Mouse (Mus musculus) lung, adult 2 months (tissue): ENCODE results near the gene Nipa2.

Experiments used
- CTCF ChIP-seq: fragments of 200-500 bp; IDR thresholded peaks from 2 replicates; pipeline ENCODE4 v1.5.1; 2011; ENCODE audit warnings: mild to moderate bottlenecking, low read length, control low read depth; ENCODE audit not compliant: insufficient read depth
- POLR2A ChIP-seq: fragments of 200-500 bp; IDR thresholded peaks from 2 replicates; pipeline ENCODE4 v1.6.1; 2011; ENCODE audit warnings: low read depth, mild to moderate bottlenecking, control low read depth, low read length, borderline replicate concordance; ENCODE audit errors: extremely low read depth

GRCm38 (mm10) chr7:55903766-55904165 is 58.5 kb downstream of the Nipa2 start:
- no peak for TF ChIP-seq POLR2A
- no peak for TF ChIP-seq CTCF
